Mouse (Mus musculus) liver, postnatal 0 days (tissue): ENCODE results near the gene Tab1.

Experiments
- CTCF ChIP-seq: sonication (generic); IDR thresholded peaks from 2 replicates; pipeline ENCODE4 v1.5.1; 2016; ENCODE audit warnings: antibody characterized with exemption, low read depth
- EP300 ChIP-seq: IDR thresholded peaks from 2 replicates; pipeline ENCODE4 v1.6.1; 2016; ENCODE audit warnings: antibody characterized with exemption, low read depth, mild to moderate bottlenecking

DNA sequence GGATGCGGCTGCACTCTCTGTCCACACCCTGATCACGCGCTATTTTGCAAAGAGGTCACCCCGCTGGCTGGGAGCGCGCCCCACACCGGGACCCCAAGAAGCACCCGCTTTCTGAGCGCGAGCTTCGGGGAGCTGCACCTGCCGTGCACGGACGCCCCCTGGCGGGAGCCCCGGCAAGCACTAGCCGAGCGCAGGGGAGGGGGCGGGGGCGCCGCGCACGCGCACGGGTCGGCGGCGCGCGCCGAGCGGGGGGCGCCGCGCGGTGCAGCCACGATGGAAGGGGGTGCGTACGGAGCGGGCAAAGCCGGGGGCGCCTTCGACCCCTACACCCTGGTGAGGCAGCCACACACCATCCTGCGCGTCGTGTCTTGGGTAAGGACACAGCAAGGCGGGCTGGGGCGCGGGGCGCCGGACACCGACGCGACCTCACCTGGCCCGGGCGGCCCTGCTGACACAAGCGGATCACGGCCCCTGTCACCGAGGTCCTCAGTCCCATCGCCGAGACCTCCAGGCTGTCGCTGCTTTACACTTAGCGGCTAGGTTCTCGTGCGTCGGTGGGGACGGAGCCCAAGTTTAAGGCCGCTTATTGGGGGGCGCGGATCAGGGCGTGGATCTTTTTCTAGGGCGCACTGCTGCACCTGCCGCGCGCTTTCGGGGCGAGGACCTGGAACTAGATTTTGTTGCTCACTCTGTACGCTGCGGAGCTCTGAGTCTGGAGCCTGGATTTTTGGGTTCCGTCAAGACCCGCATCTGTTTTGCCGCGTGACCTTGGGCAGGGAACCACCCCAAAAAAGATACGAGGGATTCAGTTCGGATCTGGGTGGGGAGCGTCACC lies 41.6 kb upstream of the Tab1 start, which contains the start of the genes Syngr1 and Rpl3:
- TF ChIP-seq EP300: no peak
- TF ChIP-seq CTCF: peak; percentile 84
